Mouse (Mus musculus): ENCODE results near the gene Rnf34.

DNA sequence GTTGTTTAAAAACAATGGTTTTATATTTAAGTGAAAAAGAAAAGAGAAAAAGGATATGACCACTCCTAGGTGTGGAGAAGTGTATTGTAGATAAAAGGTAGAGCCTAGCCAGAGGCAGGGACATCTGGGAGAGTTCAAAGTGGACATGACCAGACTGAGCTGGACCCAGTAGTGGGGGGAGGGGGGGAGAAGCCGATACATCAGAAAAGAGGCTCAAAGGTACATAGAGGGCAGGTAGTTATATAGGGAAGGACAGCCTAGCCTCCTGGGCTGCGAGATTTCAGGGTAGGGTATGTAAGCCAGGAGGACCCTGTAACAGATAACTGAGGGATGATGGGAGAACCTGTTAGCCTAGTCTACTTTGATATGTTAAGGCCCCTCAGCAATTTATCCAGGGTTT lies 2.8 kb downstream of the Rnf34 start:
- TF ChIP-seq CTCF (IDR thresholded peaks at IDR 0.05; ENCODE audit: borderline replicate concordance, extremely low read depth, insufficient read depth, insufficient read length) (no peak), POLR2A (IDR thresholded peaks at IDR 0.05; ENCODE audit: borderline replicate concordance, extremely low read depth, insufficient read depth, insufficient read length, poor library complexity, severe bottlenecking) (no peak)

Data from brain, embryonic 14.5 days (tissue).